Mouse (Mus musculus) thymus, postnatal 14 days (tissue): ENCODE results near the gene 4933436I01Rik.

ENCODE experiments used
- DNase-seq: peaks from one replicate; pipeline ENCODE4 v3.0.0; 2021

4933436I01Rik gene

DNA sequence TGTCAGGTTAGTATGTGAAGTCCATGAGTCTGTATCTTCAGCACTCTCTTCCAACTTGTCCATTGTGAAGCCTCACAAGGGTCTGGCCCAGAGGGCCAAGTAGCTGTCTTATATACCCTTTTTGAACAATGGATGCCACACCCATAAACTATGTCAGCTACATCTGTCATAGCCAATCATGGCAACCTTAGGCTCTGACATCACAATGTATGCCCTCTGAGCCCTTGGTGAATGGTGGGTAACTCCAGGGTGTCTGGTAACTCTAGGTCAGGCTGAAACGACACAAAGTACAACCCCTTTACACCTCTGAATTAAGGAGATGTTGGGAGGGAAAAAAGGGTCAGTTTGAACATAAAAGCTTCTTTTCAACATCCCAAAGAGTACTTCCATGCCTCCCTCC is at the start of gene 4933436I01Rik:
TSS of gene 4933436I01Rik (minus strand) at position 101 of the 400 bp plus-strand sequence.
- DNase-seq: no peak

DNA sequence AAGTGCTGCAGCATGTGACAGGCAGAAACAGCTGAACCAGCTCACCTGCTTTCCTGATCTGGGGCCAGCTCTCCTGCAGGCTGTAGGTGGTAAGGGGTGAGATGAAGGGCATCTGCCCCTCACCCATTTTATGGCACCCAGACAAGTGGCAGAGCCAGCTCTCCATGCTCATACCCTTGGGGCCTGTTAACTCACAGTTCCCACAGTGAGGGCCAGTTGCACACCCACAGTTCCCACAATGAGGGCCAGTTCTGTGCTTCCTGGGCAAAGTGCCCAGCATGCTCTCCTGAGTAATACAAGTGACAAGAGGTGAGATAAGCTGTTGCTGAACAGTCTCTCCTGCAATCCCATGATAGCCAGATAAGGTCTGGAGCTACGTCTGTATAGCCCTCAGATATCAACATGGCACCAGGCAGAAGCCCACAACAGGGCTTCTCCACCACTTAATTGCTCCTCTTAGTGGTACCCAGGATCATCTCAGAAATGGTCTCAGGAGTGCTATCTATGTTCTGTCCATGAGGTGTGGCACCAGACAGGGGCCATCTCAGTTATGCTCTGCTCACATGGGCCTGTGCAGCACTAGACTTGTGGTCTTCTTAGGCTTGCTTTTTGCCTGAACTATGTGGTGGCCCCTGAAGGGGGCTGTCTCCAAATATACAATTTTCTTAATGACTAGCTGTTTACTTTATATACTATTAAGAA is 3.7 kb upstream of the 4933436I01Rik start:
- DNase-seq: no peak

DNA sequence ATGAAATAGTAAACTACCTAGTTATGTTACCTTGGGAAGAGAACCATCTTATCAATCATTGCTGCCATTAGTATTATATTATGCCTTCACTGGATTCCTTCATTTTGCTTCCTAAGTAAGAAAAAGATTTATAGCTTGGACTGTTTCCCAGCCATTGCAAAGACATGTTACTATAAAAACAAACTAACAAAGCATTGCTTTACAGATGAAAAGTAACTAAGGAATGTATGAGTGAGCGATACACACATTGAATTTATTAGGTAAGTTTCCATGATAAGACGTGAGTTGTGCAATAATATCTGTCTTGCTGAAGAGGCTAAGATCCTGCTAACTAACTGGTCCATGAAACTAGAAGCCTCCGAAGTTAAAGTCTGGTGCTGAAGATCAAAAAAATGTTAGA is 37.8 kb downstream of the 4933436I01Rik start:
- no peak for DNase-seq
